Mouse (Mus musculus) liver (tissue): Measurements from ENCODE around the gene Ntng1.

Experiments
- DNase-seq: peaks from one replicate; pipeline ENCODE4 v3.0.0-alpha.2; 2020; ENCODE audit warnings: mixed read lengths

Ntng1 gene

GRCm38 (mm10) chr3:110143206-110144061 lies at the start of gene Ntng1:
TSS of gene Ntng1 (minus strand) at chr3:110144011.
- DNase-seq, result no peak

GRCm38 (mm10) chr3:110187401-110187948 lies 43.7 kb upstream of the Ntng1 start:
- no peak for DNase-seq

- no peak for DNase-seq
Measured at GRCm38 (mm10) chr3:110149089-110149488, 5.3 kb upstream of the Ntng1 start.

GRCm38 (mm10) chr3:110144301-110145055 lies 667 bp upstream of the Ntng1 start:
- no peak for DNase-seq

GRCm38 (mm10) chr3:110142314-110143205 lies 1.3 kb downstream of the Ntng1 start:
- DNase-seq, result no peak

GRCm38 (mm10) chr3:110141351-110142302 lies 2.2 kb downstream of the Ntng1 start:
- peak; percentile 16 for DNase-seq

GRCm38 (mm10) chr3:110136115-110136514 lies 7.7 kb downstream of the Ntng1 start:
- DNase-seq, result no peak

- DNase-seq, result no peak
Measured at GRCm38 (mm10) chr3:110133150-110133549, 10.7 kb downstream of the Ntng1 start.

GRCm38 (mm10) chr3:110132289-110132688 lies 11.5 kb downstream of the Ntng1 start:
- no peak for DNase-seq

- no peak for DNase-seq
Measured at GRCm38 (mm10) chr3:110131043-110131891, 12.5 kb downstream of the Ntng1 start.

- DNase-seq, result no peak
Measured at GRCm38 (mm10) chr3:110129607-110130006, 14.2 kb downstream of the Ntng1 start.

GRCm38 (mm10) chr3:110105982-110106381 lies 37.8 kb downstream of the Ntng1 start:
- DNase-seq, result no peak

GRCm38 (mm10) chr3:110094407-110094806 lies 49.4 kb downstream of the Ntng1 start:
- no peak for DNase-seq

GRCm38 (mm10) chr3:110094003-110094402 lies 49.8 kb downstream of the Ntng1 start:
- no peak for DNase-seq

GRCm38 (mm10) chr3:110092521-110092920 lies 51.3 kb downstream of the Ntng1 start:
- no peak for DNase-seq

GRCm38 (mm10) chr3:110087189-110087588 lies 56.6 kb downstream of the Ntng1 start:
- no peak for DNase-seq

- DNase-seq, result no peak
Measured at GRCm38 (mm10) chr3:110085336-110085735, 58.5 kb downstream of the Ntng1 start.

GRCm38 (mm10) chr3:110064709-110065256 lies 79.0 kb downstream of the Ntng1 start:
- DNase-seq, result no peak

- no peak for DNase-seq
Measured at GRCm38 (mm10) chr3:110055915-110056314, 87.9 kb downstream of the Ntng1 start.

- DNase-seq, result no peak
Measured at GRCm38 (mm10) chr3:110055433-110055832, 88.4 kb downstream of the Ntng1 start.
